Mouse (Mus musculus) brain, embryonic 14.5 days (tissue): Measurements from ENCODE around the gene Zfp3.

Source experiments
- CTCF ChIP-seq: fragments of 200-500 bp; IDR thresholded peaks from 2 replicates; pipeline ENCODE4 v1.5.1; 2012; ENCODE audit warnings: inconsistent platforms, mild to moderate bottlenecking, moderate library complexity, borderline replicate concordance; ENCODE audit not compliant: insufficient read depth, insufficient read length; ENCODE audit errors: extremely low read depth
- POLR2A ChIP-seq: fragments of 200-500 bp; IDR thresholded peaks from 2 replicates; pipeline ENCODE4 v1.6.1; 2012; ENCODE audit warnings: mild to moderate bottlenecking, inconsistent platforms, borderline replicate concordance; ENCODE audit not compliant: poor library complexity, insufficient read depth, insufficient read length, severe bottlenecking; ENCODE audit errors: extremely low read depth

DNA sequence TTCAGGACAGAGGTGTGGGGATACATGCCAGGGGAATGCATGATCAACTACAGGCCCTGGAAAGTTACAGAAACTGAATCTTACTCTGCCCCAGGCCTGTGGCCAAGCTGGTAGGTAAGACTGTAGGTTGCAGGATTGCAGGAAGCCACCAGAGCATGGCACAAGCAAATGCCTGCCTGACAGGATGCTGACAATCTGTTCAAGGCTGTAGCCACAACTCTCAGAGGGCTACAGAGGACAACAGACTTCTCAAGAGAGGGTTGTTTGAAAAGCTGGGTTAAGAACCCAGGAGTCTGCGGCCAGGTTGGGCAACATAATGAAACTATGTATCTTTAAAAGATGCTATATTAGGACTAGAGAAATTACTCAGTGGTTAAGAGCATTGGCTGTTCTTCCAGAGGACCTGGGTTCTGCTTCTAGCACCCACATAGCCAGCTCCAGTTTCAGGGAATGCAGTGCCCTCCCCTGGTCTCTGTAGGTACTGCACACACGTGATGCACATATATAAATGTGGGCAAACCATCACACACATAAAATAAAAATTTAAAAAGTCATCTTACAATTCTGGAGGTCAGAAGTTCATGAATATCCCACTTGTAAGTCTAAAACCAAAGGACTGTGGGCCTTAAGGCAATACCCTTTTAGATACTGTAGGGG, 38.3 kb downstream of the Zfp3 start:
- no peak for TF ChIP-seq CTCF
- TF ChIP-seq POLR2A, result no peak
